Mouse (Mus musculus) small intestine, adult 2 months (tissue): Measurements from ENCODE around the gene Arhgap31.

Experiments
- CTCF ChIP-seq: fragments of 200-500 bp; IDR thresholded peaks from 2 replicates; pipeline ENCODE4 v1.5.1; 2012; ENCODE audit warnings: low read depth, mild to moderate bottlenecking, control low read depth, inconsistent platforms, low read length, moderate library complexity, mixed read lengths; ENCODE audit not compliant: insufficient replicate concordance, insufficient read length; ENCODE audit errors: extremely low read depth
- POLR2A ChIP-seq: fragments of 200-500 bp; IDR thresholded peaks from 2 replicates; pipeline ENCODE4 v1.6.1; 2012; ENCODE audit warnings: low read depth, mild to moderate bottlenecking, control low read depth, inconsistent platforms, low read length, moderate library complexity

- no peak for TF ChIP-seq CTCF
- peak; percentile 75 for TF ChIP-seq POLR2A
Observed at GRCm38 (mm10) chr16:38742113-38742658, 29.1 kb upstream of the Arhgap31 start, which contains the start of gene B4galt4.
